Mouse (Mus musculus) midbrain, embryonic 11.5 days (tissue): Measurements from ENCODE around the gene Ldlrad1. TPM values are rescaled to one million over a fixed set of nuclear protein-coding genes. Genes with fewer than 3 reads are reported as not detected.

Source experiments
- ATAC-seq: fragments of 200-750 bp; cut with Nextera tagmentation; 2 replicates; pipeline ENCODE4 v1.8.0; 2017; ENCODE audit warnings: moderate TSS enrichment, moderate library complexity; ENCODE audit not compliant: low FRiP score
- DNase-seq: peaks from one replicate; pipeline ENCODE4 v3.0.0; 2015; ENCODE audit warnings: low spot score; ENCODE audit errors: missing footprints
- H3K27ac ChIP-seq: fragments of 300-500 bp; sonication (generic); 2 replicates; pipeline ENCODE4 v1.5.1; 2014; ENCODE audit warnings: low read depth, low read length
- H3K27me3 ChIP-seq: fragments of 300-500 bp; sonication (generic); 2 replicates; pipeline ENCODE4 v1.6.1; 2014; ENCODE audit warnings: mild to moderate bottlenecking, low read length, moderate library complexity, mixed read lengths; ENCODE audit not compliant: control insufficient read depth, insufficient read depth
- H3K36me3 ChIP-seq: fragments of 300-500 bp; sonication (generic); 2 replicates; pipeline ENCODE4 v1.6.1; 2014; ENCODE audit warnings: mild to moderate bottlenecking, low read length, moderate library complexity, mixed read lengths; ENCODE audit not compliant: control insufficient read depth, insufficient read depth
- H3K4me1 ChIP-seq: fragments of 300-500 bp; sonication (generic); 2 replicates; pipeline ENCODE4 v1.6.1; 2014; ENCODE audit warnings: low read length; ENCODE audit not compliant: control insufficient read depth, insufficient read depth
- H3K4me2 ChIP-seq: fragments of 300-500 bp; sonication (generic); 2 replicates; pipeline ENCODE4 v1.6.1; 2014; ENCODE audit warnings: mild to moderate bottlenecking, moderate library complexity
- H3K4me3 ChIP-seq: fragments of 300-500 bp; sonication (generic); 2 replicates; pipeline ENCODE4 v1.5.1; 2014; ENCODE audit warnings: low read depth, low read length
- H3K9ac ChIP-seq: fragments of 300-500 bp; sonication (generic); 2 replicates; pipeline ENCODE4 v1.6.1; 2014; ENCODE audit warnings: low read length
- H3K9me3 ChIP-seq: fragments of 300-500 bp; sonication (generic); 2 replicates; pipeline ENCODE4 v1.6.1; 2016; ENCODE audit warnings: low read length; ENCODE audit not compliant: control insufficient read depth
- WGBS: fragments of 180-500 bp; shearing (Covaris S2); extraction: QIAGEN DNeasy Blood & Tissue Kit; methylation state at CpG from one replicate; pipeline ENCODE4 v1.1.7; 2014; 5-methylcytosine and 5-hydroxymethylcytosine counted together
- polyA plus RNA-seq: library from polyadenylated mRNA; unstranded; fragments of >200 nt; fragmentation: Nextera tagmentation; extraction: Ambion mirVana; gene quantifications from 2 replicates; pipeline ENCODE4 v1.2.1, GENCODE M21; 2014

Ldlrad1 gene
- polyA plus RNA-seq, 1 experiment from 2014 or later, result not detected

DNA sequence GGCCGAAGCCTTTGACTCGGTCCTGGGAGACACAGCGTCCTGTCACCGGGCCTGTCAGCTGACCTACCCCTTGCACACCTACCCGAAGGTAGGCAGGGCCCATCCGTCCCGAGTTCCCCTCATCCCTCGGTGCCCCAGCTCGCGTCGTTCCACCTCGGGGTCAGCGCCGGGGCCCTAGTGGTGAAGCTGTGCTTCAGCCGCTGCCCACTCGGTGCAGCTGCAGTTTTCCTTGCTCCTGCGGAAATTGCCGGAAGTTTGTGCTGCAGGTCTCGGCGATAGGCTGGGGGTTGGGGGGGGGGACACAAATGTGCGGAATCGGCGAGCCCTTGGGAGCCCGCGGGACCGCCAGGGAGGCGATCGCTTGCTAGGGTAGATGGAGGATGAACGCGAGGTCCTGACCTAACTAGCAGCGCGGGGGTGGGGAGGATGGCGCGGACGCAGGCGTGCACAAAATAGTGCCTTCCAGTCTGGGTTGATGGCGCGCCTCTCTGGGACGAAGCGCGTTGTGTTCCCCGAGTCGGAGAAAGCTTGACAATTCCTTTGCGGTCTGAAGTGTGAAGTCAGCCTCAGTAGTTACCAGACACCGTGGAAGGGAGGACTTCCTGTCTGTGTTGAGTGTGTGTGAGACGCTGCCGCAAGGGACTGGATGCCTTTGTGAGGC is 30.0 kb upstream of the Ldlrad1 start, which contains the start of gene Tceanc2:
Gene Tceanc2 (minus strand): TSS at position 287 of the 661 bp plus-strand sequence.
- under 1% methylated on average over 47 of the region's 47 CpGs for WGBS
- peak; percentile 93 for DNase-seq

DNA sequence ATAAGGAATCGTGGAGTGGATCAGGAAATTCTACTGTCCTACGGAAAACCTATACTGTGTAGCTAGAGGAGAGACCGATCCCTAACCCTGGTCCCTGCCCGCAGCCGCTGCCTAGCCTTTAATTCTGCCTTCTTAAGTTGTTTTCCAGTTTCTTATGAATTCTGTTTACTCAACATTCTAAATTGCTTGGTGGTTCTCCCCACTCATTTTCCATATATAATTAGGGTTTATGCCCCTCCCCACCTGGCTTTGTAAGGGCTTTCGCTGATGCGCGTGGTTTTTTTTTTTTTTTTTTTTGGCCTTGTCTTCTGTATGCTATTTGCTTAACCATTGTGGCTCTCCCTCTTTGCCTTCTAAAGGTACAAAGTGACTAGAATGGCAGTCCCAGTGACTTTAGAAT is 29.4 kb upstream of the Ldlrad1 start:
- WGBS, result 8% methylated on average over 8 of the region's 8 CpGs
- Histone ChIP-seq H3K36me3 (no peaks in the 10 kb centered on the region; the same call in 1 of the 2 replicates), H3K4me2 (peak overlapping the region; percentile 50), H3K9ac (peak overlapping the region; percentile 90), H3K27ac (peak overlapping the region; percentile 93), H3K4me3 (peak overlapping the region; percentile 97), H3K9me3 (no peaks in the 10 kb centered on the region), H3K27me3 (no peaks in the 10 kb centered on the region), H3K4me1 (peaks cover 15% of the 10 kb centered on the region)
- no peak for DNase-seq
- ATAC-seq, result no peak

More for the DNA sequence above, 30.0 kb upstream of the Ldlrad1 start, which contains the start of gene Tceanc2:
- Histone ChIP-seq H3K4me1 (peaks cover 15% of the 10 kb centered on the region), H3K4me2 (peak within 1 kb of the TSS; percentile 50), H3K4me3 (peak within 1 kb of the TSS; percentile 97), H3K36me3 (no peaks in the 10 kb centered on the region; the same call in 1 of the 2 replicates), H3K27me3 (no peaks in the 10 kb centered on the region), H3K27ac (peak within 1 kb of the TSS; percentile 93), H3K9ac (peak within 1 kb of the TSS; percentile 90), H3K9me3 (no peaks in the 10 kb centered on the region)
- peak; percentile 20; the same call in 1 of the 2 replicates for ATAC-seq

DNA sequence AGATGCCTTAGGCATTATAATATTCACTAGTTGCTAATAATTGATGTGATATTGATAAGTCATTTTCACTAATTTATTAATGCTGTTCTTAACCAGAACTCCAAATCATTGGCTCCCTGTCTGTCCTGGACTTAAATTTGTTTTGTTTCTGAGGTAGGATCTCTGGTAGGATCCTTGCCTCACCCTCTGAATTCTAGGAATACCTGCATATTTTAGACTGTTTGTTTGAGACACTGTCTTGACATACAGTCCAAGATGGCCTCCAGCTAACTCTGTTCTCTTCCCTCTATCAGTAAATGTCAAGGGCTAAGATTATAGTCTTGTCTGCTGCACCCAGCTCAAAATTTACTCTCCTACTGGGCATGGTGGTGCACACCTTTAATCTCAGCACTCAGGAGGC is 28.2 kb upstream of the Ldlrad1 start:
- no peak for ATAC-seq
- Histone ChIP-seq H3K36me3 (no peaks in the 10 kb centered on the region), H3K9ac (no peak overlapping the region), H3K4me2 (no peak overlapping the region), H3K4me1 (peaks cover 15% of the 10 kb centered on the region), H3K27ac (no peak overlapping the region), H3K9me3 (no peaks in the 10 kb centered on the region), H3K4me3 (no peak overlapping the region), H3K27me3 (no peaks in the 10 kb centered on the region)
- DNase-seq, result no peak

DNA sequence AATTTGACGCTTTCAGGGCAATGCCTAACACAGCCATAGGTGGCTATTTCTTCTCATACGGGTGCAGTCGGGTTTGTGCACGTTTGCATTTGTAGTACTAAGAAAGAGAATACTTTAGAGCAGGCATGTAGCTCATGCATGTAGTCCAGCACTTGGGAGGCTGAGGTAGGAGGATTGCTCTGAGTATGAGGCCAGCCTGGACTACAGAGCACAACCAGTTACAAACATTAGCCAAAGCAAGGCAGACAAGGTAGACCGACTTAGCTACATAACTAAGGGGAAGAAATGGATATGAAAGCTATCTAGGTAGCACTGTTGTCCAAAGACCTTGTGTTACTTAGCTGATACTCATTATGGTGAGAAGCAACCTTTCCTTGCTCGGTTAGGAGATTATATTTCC is 27.1 kb upstream of the Ldlrad1 start:
- no peak overlapping the region for H3K4me2 ChIP-seq
- peaks cover 12% of the 10 kb centered on the region for H3K4me1 ChIP-seq
- no peak overlapping the region for H3K27ac ChIP-seq
- WGBS, result 90% methylated on average over 6 of the region's 6 CpGs
- H3K4me3 ChIP-seq, result no peak overlapping the region
- peaks cover 3% of the 10 kb centered on the region; the same call in 1 of the 2 replicates for H3K36me3 ChIP-seq
- no peaks in the 10 kb centered on the region for H3K9me3 ChIP-seq
- ATAC-seq (no peak), DNase-seq (peak; percentile 74)
- H3K9ac ChIP-seq, result no peak overlapping the region
- no peaks in the 10 kb centered on the region for H3K27me3 ChIP-seq

DNA sequence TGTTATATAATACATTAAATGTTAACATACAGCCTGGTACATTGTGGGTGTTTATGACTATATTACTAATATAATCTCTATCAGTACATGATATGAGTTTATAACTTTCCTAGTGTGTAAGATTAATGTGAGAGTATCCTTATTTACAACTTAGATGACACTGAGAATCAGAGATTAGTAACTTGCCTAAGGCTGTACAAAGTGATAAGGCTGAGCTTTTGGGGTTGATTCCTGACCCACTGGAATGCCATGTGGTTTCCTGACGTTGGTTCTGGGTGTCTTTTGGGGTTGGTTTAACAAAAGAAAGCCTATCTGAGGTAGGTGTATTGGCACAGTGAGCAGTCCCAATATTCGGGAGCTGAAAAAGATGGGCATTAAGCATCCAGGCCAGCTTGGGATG is 26.2 kb upstream of the Ldlrad1 start:
- H3K4me3 ChIP-seq, result no peak overlapping the region
- no peaks in the 10 kb centered on the region for H3K27me3 ChIP-seq
- no peaks in the 10 kb centered on the region for H3K9me3 ChIP-seq
- WGBS, result 70% methylated on average over 2 of the region's 2 CpGs
- ATAC-seq, result no peak
- peaks cover 9% of the 10 kb centered on the region for H3K4me1 ChIP-seq
- H3K9ac ChIP-seq, result no peak overlapping the region
- no peak overlapping the region for H3K4me2 ChIP-seq
- H3K36me3 ChIP-seq, result peaks cover 7% of the 10 kb centered on the region; the same call in 1 of the 2 replicates
- no peak overlapping the region for H3K27ac ChIP-seq
- DNase-seq, result peak; percentile 74

DNA sequence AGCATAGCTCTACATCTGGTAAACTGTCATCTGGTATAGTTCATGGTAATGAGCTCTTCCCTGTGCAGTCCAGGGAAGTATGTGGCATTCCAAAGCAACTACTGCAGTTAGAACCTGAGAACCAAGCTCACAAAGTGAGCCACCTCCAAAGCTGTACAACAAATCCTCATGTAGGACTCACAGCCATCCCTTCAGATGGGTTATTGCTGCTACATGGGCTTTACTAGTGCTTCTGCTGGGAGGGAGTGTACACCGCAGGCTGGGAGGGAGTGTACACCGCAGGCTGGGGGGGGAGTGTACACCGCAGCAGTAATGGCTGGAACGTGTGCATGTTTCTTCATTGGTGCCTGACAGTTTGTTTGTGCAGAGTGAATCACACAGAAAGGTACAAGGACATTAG is 25.8 kb upstream of the Ldlrad1 start:
- Histone ChIP-seq H3K9me3 (no peaks in the 10 kb centered on the region), H3K27me3 (no peaks in the 10 kb centered on the region), H3K4me2 (no peak overlapping the region), H3K4me1 (peaks cover 9% of the 10 kb centered on the region), H3K27ac (no peak overlapping the region), H3K4me3 (no peak overlapping the region), H3K9ac (no peak overlapping the region), H3K36me3 (peaks cover 7% of the 10 kb centered on the region; the same call in 1 of the 2 replicates)
- no peak for ATAC-seq
- 93% methylated on average over 4 of the region's 4 CpGs for WGBS
- peak; percentile 64 for DNase-seq

DNA sequence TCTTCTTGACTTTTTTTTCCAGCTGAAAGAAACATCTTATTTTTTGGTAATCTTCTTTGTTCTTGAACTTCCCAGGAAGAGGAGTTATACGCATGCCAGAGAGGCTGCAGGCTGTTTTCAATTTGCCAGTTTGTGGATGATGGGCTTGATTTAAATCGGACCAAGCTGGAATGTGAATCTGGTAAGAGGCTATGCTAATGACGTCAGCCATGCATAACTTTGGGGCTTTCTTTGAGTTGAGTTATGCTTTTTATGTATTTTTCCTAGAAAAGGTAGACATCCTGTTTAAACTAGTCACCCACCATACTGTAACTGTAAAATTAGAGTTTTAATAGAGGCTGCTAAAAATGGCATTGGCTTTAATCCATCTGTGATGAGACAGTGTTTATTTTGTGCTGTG is 23.3 kb upstream of the Ldlrad1 start:
- H3K27ac ChIP-seq, result no peak overlapping the region
- 74% methylated on average over 3 of the region's 3 CpGs for WGBS
- no peak overlapping the region for H3K4me3 ChIP-seq
- no peak overlapping the region for H3K9ac ChIP-seq
- no peaks in the 10 kb centered on the region for H3K9me3 ChIP-seq
- no peak overlapping the region for H3K4me2 ChIP-seq
- peaks cover 2% of the 10 kb centered on the region for H3K4me1 ChIP-seq
- DNase-seq (peak; percentile 6), ATAC-seq (no peak)
- H3K27me3 ChIP-seq, result no peaks in the 10 kb centered on the region
- peaks cover 7% of the 10 kb centered on the region; the same call in 1 of the 2 replicates for H3K36me3 ChIP-seq

DNA sequence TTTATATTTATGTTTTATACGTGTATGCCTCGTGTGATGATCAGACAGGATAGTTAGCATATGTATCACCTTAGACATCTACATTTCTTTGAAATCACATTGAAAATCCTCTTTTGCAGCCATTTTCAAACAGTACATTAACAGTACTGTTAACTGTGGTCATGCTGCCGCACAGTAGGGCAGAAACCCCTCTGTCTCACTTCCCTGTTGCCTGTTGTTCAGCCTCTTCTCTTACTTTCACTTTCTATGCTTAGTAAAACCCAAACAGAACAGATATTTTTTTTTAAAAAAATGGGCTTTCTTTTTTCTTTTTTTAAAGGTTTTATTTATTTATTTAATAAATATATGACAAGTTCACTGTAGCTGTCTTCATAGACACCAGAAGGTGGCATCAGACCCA is 15.1 kb upstream of the Ldlrad1 start:
- 92% methylated on average over 3 of the region's 3 CpGs for WGBS
- ATAC-seq (no peak), DNase-seq (peak; percentile 57)
- no peak overlapping the region for H3K4me2 ChIP-seq
- H3K4me1 ChIP-seq, result no peaks in the 10 kb centered on the region
- H3K9me3 ChIP-seq, result no peaks in the 10 kb centered on the region
- no peaks in the 10 kb centered on the region for H3K27me3 ChIP-seq
- no peak overlapping the region for H3K4me3 ChIP-seq
- no peak overlapping the region for H3K9ac ChIP-seq
- peaks cover 16% of the 10 kb centered on the region for H3K36me3 ChIP-seq
- H3K27ac ChIP-seq, result no peak overlapping the region

DNA sequence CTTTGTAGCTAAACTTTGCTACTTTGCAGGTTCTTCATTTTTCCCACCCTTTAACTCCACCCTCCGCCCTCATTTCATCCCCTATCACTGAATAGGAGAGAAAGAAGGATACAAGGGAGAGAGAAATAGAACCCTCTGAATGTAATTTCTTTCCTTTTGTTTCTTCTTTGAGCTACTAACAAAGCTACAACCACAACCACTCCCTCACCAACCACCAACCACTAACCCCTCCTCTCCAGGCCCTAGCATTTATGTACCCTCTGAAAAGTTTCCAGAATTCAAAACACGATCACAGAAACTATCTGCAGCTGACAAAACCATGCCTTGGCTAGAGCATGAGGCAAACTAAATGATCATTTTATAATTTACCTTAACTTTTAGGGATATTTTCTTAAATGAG is 12.5 kb upstream of the Ldlrad1 start:
- WGBS, result 91% methylated on average over 2 of the region's 2 CpGs

More for the DNA sequence above, 12.5 kb upstream of the Ldlrad1 start:
- H3K4me2 ChIP-seq, result no peak overlapping the region
- H3K9me3 ChIP-seq, result no peaks in the 10 kb centered on the region
- H3K4me1 ChIP-seq, result no peaks in the 10 kb centered on the region
- H3K27me3 ChIP-seq, result no peaks in the 10 kb centered on the region
- no peak overlapping the region for H3K4me3 ChIP-seq
- no peak overlapping the region for H3K27ac ChIP-seq
- DNase-seq (peak; percentile 56), ATAC-seq (no peak)
- peaks cover 15% of the 10 kb centered on the region for H3K36me3 ChIP-seq
- no peak overlapping the region for H3K9ac ChIP-seq
